Mouse (Mus musculus): Measurements from ENCODE around the gene Nol9.

Nol9 gene

GRCm38 (mm10) chr4:152088133-152088532 lies 49.0 kb downstream of the Nol9 start:
- CTCF ChIA-PET: no interaction called here

DNA sequence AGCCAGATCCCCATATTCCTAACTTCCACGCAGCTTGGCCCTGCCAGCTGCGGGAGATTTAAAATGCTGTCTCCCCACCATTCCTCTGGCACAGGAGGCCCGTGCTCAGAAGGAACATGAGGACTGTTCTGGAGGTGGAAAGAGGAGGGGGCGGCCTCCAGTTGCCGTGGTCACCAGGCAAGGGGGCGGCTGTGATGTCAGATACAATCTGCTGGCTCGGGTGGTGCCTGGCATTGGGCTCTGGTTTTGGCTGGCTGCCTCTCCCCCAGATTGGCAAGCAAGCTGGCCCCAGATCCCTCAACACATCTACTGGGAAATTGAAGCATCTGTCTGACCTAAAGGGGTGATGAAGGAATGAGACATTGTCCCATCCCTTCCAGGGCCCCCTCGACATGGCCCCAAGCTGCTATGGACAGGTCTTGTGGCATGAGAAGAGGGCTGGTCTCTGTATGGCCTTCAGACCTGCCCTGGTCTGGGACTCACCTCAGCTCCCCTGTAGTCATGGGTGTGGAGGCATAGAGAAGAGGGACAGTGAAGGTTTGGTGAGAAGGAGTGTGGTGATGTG lies 49.5 kb downstream of the Nol9 start:
- CTCF ChIA-PET: no interaction called here

DNA sequence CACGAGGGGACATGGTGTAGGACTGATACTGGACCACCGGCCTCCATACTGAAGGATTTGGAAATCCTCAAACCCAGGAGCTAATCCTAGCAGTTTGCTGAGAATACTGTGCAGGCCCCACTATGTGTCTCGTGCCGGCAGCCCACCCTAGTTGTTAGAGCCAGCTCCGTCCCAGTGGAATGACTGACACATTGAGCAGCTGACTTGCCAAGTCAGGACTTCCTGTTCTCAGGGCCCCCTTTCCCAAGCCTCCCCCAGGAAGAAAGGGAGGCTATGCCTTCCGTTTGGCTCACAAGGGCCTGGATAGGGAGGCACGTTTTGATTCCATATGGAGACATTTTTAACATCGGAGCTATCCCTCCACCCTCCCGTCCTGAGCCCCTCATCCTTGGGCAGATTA lies 51.1 kb downstream of the Nol9 start:
- CTCF ChIA-PET: interaction anchor here (0.7 kb wide), 1 partner anchor 28 kb away, joined by 18 read pairs; no protein-coding TSS in a partner anchor

DNA sequence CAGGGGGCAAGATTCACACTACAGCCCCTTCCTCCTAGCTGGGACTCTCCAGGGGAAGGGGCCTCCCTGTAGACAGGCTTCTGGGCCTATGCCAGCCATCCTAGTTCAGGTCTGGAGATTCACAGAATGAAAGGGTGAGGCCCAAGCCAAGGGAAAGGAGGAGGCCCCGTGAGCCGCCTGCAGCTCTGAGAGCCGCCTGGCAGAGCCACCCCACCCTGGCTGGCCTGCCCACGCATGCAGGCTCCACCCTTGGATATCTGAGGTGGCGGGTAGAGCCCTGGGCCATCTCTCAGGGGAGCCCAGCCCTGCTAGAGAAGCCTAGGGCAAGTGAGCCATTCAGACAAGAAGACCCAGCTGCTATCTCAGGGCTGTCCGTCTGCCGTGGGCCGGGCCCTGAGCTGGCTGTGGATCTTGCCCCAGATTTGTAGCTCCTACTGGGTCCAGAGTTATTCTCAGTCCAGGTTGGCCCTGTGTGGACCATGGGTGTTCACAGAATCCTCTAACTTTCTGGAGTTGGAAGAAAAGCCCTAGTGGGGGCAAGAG lies 53.7 kb downstream of the Nol9 start:
- CTCF ChIA-PET: no interaction called here

DNA sequence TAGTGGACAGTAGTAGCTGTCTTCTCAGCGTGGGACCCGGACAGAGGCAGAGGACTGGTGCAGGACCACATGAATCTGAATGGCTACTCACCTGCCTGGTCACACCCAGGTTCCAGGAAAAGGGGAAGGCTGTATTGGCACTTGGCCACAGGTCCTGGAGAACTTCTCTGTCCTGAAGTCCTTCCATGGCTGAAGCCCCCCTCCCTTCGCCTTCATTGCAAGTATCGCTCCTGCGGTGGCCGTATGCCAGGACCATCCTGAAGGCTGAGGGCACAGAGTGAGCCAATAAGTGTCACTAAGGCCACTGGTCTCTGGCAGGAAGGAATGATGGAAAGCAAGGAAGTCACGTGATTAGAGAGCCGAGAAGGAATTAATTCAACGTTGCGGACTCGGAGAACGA lies 55.1 kb downstream of the Nol9 start:
- CTCF ChIA-PET: no interaction called here

DNA sequence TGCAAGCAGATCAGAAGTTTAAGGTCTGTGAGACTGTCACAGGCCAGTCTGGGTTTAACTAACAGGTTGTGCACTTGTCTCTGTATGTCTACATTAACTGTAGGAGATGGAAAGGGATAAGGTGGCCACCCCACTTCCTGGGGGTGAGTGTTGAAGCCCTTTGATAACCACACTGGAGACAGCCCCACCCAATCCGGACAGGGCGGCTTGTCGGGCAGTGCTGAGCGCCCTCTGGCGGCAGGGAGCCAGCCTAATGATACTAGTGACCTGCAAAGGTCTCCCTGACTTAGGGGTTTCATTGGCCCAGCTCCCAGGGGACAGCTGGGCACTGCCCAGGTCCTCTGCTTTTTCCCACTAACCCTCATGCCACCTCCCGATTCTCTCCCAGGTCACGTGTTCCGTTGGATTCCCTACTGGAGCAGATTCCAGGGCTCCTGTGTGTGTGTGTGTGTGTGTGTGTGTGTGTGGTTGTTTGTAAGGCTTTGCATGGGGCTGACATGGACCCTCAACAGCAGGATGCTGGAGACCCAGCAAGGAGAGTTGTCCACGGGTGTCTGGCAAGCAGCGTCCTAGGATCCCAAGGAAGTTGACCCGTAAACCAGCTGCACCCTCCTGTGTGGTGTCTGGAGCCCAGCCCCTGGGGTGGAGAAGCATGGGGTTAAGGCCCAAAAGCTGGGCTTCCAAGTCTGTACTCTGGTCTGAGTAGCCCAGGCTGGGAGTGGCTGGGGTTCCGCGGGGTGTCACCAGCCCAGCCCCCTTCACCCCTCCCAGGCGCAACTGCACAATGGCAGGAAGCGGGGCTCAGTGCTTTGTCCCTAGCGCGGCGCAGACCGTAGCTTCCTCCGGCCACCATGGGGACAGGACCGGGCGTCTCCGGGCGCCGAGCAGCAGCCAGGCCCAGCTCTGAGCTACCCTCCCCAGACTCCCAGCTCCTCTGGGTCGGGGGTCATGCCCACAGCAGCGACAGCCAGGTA lies 57.1 kb downstream of the Nol9 start:
- CTCF ChIA-PET: interaction anchor here (0.7 to 1.2 kb wide), 2 partner anchors 115 to 443 kb away, joined by 4 to 6 read pairs; no protein-coding TSS in a partner anchor

- CTCF ChIA-PET: interaction anchor here (0.7 kb wide), 1 partner anchor 443 kb away, joined by 6 read pairs; no protein-coding TSS in a partner anchor
Measured at GRCm38 (mm10) chr4:152096927-152097326, 57.8 kb downstream of the Nol9 start.

DNA sequence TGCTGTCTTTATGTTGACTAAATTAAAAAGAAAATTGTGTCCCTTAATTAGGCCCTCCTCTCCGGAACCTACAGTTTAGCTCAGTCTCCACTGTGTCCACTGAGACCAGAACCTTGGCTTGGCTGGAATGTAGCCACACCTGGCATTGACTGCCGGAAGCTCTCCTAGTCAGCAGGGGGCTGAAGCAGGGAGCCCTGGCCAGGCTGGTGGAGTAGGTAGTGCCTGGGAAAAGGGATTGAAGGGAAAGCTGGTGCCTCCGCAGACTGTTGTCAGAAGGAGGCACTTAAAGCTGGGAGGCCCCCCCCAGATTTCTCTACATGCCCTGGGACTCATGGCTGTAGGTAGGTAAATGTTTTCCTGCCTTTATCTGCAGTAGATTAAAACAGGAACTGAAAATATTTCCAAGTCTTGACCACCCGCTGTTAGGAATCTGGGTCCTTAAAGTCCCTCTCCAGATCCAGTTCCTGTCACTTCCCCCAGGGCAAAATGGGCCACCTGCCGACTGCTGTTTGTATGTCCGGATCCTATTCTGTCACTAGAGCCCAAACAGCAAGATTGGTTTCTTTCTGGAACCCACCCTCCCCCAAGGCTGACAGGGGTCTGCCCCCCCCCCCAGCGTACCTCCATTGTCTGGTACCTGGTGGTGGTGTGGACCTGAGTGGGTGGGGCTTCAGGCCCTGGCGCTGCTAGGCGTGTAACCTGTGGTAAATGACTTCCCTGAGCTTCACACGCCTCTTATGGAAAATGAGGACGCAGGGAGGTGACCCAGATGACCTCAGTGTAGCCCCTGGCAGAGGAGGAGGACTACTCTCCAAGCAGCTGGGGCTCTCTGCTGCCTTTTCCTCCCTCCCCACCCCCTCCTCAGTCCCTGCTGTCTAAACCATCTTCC lies 59.0 kb downstream of the Nol9 start:
- CTCF ChIA-PET: interaction anchor here (0.6 to 0.9 kb wide), 2 partner anchors 105 to 152 kb away, joined by 3 to 4 read pairs; no protein-coding TSS in a partner anchor

GRCm38 (mm10) chr4:152100541-152100940 lies 61.4 kb downstream of the Nol9 start:
- CTCF ChIA-PET: no interaction called here

DNA sequence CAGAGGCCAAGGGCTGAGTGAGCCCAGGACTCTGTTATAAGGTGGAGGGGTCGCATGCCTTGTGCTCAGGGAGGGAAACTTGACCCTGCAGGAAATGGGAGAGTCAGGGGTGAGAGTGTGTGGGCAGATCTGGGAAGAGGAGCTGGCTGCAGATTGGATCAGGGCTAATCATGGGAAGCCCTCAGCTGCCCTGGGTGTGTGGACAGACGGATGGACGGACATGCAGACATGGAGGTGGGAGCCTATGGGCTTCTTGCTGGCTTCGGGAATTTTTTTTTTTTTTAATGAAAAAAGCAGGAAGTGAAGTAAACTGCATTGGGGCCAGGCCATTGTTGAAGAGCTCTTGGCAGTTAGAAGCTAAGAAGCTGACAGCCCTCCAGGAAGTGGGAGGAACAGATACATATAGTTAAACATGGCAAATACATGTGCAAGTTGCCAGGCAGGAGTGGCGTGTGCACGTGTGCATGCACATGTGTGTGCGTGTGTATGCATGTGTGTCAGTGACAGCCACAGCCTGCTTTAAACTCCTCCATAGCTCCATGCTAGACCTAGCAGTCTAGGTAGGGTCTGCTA lies 62.0 kb downstream of the Nol9 start:
- CTCF ChIA-PET: interaction anchor here (1.5 kb wide), 1 partner anchor 19 kb away, joined by 5 read pairs; no protein-coding TSS in a partner anchor

- CTCF ChIA-PET: interaction anchor here (0.5 to 1.5 kb wide), 2 partner anchors 16 to 19 kb away, joined by 5 to 7 read pairs; no protein-coding TSS in a partner anchor
Measured at GRCm38 (mm10) chr4:152101921-152102320, 62.8 kb downstream of the Nol9 start.

DNA sequence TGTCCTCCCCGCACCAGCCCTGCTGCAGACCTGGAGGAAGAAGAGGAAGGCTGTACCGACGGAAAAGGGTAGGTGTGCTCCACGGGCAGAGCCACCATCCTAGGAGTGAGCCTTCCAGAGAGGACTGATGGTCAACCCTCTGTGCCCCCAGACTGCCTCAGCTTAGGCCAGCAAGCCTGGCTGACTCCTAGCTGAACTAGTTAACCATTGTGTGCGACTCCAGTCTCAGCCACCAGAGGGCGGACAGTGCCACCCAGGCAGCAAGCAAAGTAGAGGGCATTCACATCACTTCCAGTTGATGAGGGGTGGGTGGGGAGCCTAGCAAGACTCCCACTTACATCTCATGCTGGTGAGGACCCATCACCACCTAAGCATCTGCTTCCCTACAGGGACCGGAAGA lies 63.9 kb downstream of the Nol9 start:
- CTCF ChIA-PET: no interaction called here

DNA sequence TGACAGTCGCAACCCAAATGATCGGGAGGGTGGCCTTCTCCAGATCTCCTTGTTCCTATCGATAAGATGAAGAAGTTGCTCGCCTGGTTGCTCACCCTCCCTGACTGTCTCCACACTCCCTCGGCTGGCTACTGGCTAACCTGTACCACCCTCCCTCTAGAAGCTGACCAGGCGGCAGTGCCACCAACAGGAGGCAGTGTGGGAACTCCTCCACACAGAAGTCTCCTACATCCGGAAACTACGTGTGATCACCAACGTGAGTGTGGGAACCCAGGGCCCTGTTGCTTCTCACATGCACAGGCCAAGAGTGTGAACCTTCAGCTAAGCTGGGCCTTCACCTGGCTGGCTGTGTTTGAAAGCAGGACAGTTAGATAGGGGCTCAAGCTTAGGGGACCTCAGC lies 67.6 kb downstream of the Nol9 start:
- CTCF ChIA-PET: interaction anchor here (0.5 kb wide), 1 partner anchor 240 kb away, joined by 3 read pairs; no protein-coding TSS in a partner anchor

DNA sequence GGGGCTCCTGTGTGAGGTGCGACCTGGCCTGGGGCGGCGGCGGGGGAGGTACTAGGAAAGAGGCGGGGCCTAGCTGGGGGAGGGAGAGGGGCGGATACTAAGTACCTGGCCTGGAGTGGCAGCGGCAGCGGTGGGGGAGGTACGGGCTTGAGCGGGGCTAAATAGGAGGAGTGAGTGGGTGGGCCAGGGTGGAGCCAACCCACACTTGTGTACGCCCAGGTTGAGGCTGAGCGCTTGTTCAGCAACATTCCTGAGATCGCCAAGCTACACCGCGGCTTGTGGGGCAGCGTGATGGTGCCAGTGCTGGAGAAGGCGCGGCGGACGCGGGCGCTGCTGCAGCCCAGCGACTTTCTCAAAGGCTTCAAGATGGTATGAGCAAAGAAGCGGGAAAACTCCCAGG lies 68.4 kb downstream of the Nol9 start:
- CTCF ChIA-PET: no interaction called here

DNA sequence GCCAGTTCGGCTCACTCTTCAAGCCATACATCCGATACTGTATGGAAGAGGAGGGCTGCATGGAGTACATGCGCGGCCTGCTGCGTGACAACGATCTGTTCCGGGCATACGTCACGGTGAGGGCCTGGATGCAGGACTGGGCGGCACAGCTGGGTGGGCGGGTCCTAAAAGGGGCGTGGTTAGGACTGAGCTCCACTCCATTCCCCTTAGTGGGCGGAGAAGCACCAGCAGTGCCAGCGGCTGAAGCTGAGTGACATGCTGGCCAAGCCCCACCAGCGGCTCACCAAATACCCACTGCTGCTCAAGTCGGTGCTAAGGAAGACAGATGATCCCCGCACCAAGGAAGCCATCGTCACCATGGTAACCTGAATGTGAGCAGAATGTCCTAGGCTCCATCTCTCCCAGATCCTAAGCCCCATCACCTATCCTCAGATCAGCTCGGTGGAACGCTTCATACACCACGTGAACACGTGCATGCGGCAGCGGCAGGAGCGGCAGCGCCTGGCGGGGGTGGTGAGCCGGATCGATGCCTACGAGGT lies 68.9 kb downstream of the Nol9 start:
- CTCF ChIA-PET: no interaction called here

GRCm38 (mm10) chr4:152108673-152109072 lies 69.6 kb downstream of the Nol9 start:
- CTCF ChIA-PET: no interaction called here

- CTCF ChIA-PET: no interaction called here
Measured at GRCm38 (mm10) chr4:152109509-152109908, 70.4 kb downstream of the Nol9 start.

- CTCF ChIA-PET: no interaction called here
Measured at GRCm38 (mm10) chr4:152110689-152111088, 71.6 kb downstream of the Nol9 start.

Measured in spleen, embryonic (tissue).